Mouse (Mus musculus) adipocyte (in vitro differentiated cells): ENCODE results near the gene Zdhhc11.
"Not testable (repeated sequence)": the region's sequence is repeated elsewhere in the genome, so short reads cannot be mapped to it uniquely, and the experiment has no call there.

Experiments
- DNase-seq: peaks from one replicate; pipeline ENCODE4 v3.0.0-alpha.2; 2016; ENCODE audit warnings: low spot score

Zdhhc11 gene

GRCm38 (mm10) chr13:74006881-74007280 lies 43.2 kb downstream of the Zdhhc11 start:
- not testable (repeated sequence) for DNase-seq

- DNase-seq = not testable (repeated sequence)
Observed at GRCm38 (mm10) chr13:74008216-74008615, 44.6 kb downstream of the Zdhhc11 start.

GRCm38 (mm10) chr13:74008948-74009718 lies 45.5 kb downstream of the Zdhhc11 start, which contains the start of gene Tppp:
Gene Tppp, plus strand, starts transcription at chr13:74009407.
- no peak for DNase-seq

GRCm38 (mm10) chr13:74009791-74010614 lies 46.4 kb downstream of the Zdhhc11 start:
- no peak for DNase-seq

GRCm38 (mm10) chr13:74010678-74011077 lies 47.0 kb downstream of the Zdhhc11 start:
- no peak for DNase-seq

GRCm38 (mm10) chr13:74015908-74016307 lies 52.3 kb downstream of the Zdhhc11 start:
- DNase-seq = no peak

GRCm38 (mm10) chr13:74017426-74017825 lies 53.8 kb downstream of the Zdhhc11 start:
- DNase-seq = no peak

GRCm38 (mm10) chr13:74019006-74019405 lies 55.4 kb downstream of the Zdhhc11 start:
- not testable (repeated sequence) for DNase-seq

- DNase-seq = peak; percentile 89
Observed at GRCm38 (mm10) chr13:74025151-74026081, 61.8 kb downstream of the Zdhhc11 start.

- DNase-seq = peak; percentile 84
Observed at GRCm38 (mm10) chr13:74026215-74026614, 62.6 kb downstream of the Zdhhc11 start.

- no peak for DNase-seq
Observed at GRCm38 (mm10) chr13:74028116-74028515, 64.5 kb downstream of the Zdhhc11 start.

GRCm38 (mm10) chr13:74029013-74029412 lies 65.4 kb downstream of the Zdhhc11 start:
- DNase-seq = no peak

- DNase-seq = no peak
Observed at GRCm38 (mm10) chr13:74030691-74031090, 67.0 kb downstream of the Zdhhc11 start.

GRCm38 (mm10) chr13:74031133-74031532 lies 67.5 kb downstream of the Zdhhc11 start:
- no peak for DNase-seq

- no peak for DNase-seq
Observed at GRCm38 (mm10) chr13:74034756-74035155, 71.1 kb downstream of the Zdhhc11 start.

GRCm38 (mm10) chr13:74035776-74036175 lies 72.1 kb downstream of the Zdhhc11 start:
- no peak for DNase-seq

GRCm38 (mm10) chr13:74039926-74040325 lies 76.3 kb downstream of the Zdhhc11 start:
- DNase-seq = no peak
